Mouse (Mus musculus) brain, embryonic 14.5 days (tissue): ENCODE measurements around the gene Sdc1.

Source experiments
- CTCF ChIP-seq: fragments of 200-500 bp; IDR thresholded peaks from 2 replicates; pipeline ENCODE4 v1.5.1; 2012; ENCODE audit warnings: inconsistent platforms, mild to moderate bottlenecking, moderate library complexity, borderline replicate concordance; ENCODE audit not compliant: insufficient read depth, insufficient read length; ENCODE audit errors: extremely low read depth
- POLR2A ChIP-seq: fragments of 200-500 bp; IDR thresholded peaks from 2 replicates; pipeline ENCODE4 v1.6.1; 2012; ENCODE audit warnings: mild to moderate bottlenecking, inconsistent platforms, borderline replicate concordance; ENCODE audit not compliant: poor library complexity, insufficient read depth, insufficient read length, severe bottlenecking; ENCODE audit errors: extremely low read depth

GRCm38 (mm10) chr12:8786476-8786875 lies 15.4 kb downstream of the Sdc1 start:
- TF ChIP-seq CTCF (no peak), POLR2A (no peak)
